Mouse (Mus musculus) small intestine, adult 2 months (tissue): ENCODE measurements around the gene Ptcd2. TPM values are rescaled to one million over a fixed set of nuclear protein-coding genes. Genes with fewer than 3 reads are reported as not detected.
A peak's percentile ranks its signal among the peaks of the same experiment; 100 is the strongest.

ENCODE experiments used
- H3K27ac ChIP-seq: fragments of 200-500 bp; 2 replicates; pipeline ENCODE4 v1.5.1; 2012; ENCODE audit warnings: low read depth, low read length, control low read depth, inconsistent platforms; ENCODE audit not compliant: insufficient read depth
- H3K27me3 ChIP-seq: fragments of 200-500 bp; 2 replicates; pipeline ENCODE4 v1.6.1; 2012; ENCODE audit warnings: mild to moderate bottlenecking, moderate library complexity, low read length, inconsistent platforms; ENCODE audit not compliant: control insufficient read depth, insufficient read depth
- H3K36me3 ChIP-seq: fragments of 200-500 bp; 2 replicates; pipeline ENCODE4 v1.6.1; 2012; ENCODE audit warnings: mild to moderate bottlenecking, low read length, control low read depth, inconsistent platforms; ENCODE audit not compliant: control insufficient read depth, insufficient read depth
- H3K4me1 ChIP-seq: fragments of 200-500 bp; 2 replicates; pipeline ENCODE4 v1.6.1; 2012; ENCODE audit warnings: low read length, inconsistent platforms, mixed read lengths; ENCODE audit not compliant: control insufficient read depth, insufficient read depth, insufficient read length
- H3K4me3 ChIP-seq: fragments of 200-500 bp; 2 replicates; pipeline ENCODE4 v1.5.1; 2012; ENCODE audit warnings: low read depth, mild to moderate bottlenecking, control low read depth, inconsistent platforms, low read length, moderate library complexity
- CTCF ChIP-seq: fragments of 200-500 bp; IDR thresholded peaks from 2 replicates; pipeline ENCODE4 v1.5.1; 2012; ENCODE audit warnings: low read depth, mild to moderate bottlenecking, control low read depth, inconsistent platforms, low read length, moderate library complexity, mixed read lengths; ENCODE audit not compliant: insufficient replicate concordance, insufficient read length; ENCODE audit errors: extremely low read depth
- POLR2A ChIP-seq: fragments of 200-500 bp; IDR thresholded peaks from 2 replicates; pipeline ENCODE4 v1.6.1; 2012; ENCODE audit warnings: low read depth, mild to moderate bottlenecking, control low read depth, inconsistent platforms, low read length, moderate library complexity
- WGBS: fragments of 180-500 bp; shearing (Covaris S2); methylation state at CpG from one replicate; pipeline ENCODE4 v1.1.7; 2018; 5-methylcytosine and 5-hydroxymethylcytosine counted together
- polyA plus RNA-seq: library from polyadenylated mRNA; depleted of rRNA; stranded (reverse); fragments of >200 nt; gene quantifications from 2 replicates; pipeline ENCODE4 v1.2.3, GENCODE M21; 2012; rRNA removed

The Ptcd2 gene
- polyA plus RNA-seq = 3.6 and 9.4 TPM in 2 replicates

GRCm38 (mm10) chr13:99344599-99345575 lies at the start of gene Ptcd2, which contains the start of gene Mrps27:
Ptcd2 (minus strand) TSS chr13:99344705.
Mrps27 (plus strand) TSS chr13:99344786.
- TF ChIP-seq CTCF (no peak), POLR2A (peak; percentile 70)
- Histone ChIP-seq H3K27ac (peak within 1 kb of the TSS; percentile 50), H3K27me3 (no peaks in the 10 kb centered on the region), H3K36me3 (peaks cover 23% of the 10 kb centered on the region), H3K4me1 (peaks cover 3% of the 10 kb centered on the region; the same call in 1 of the 2 replicates), H3K4me3 (peak within 1 kb of the TSS; percentile 70)
- WGBS = 2% methylated on average over 39 of the region's 39 CpGs

- Histone ChIP-seq H3K36me3 (no peaks in the 10 kb centered on the region; the same call in 1 of the 2 replicates), H3K27ac (no peak overlapping the region), H3K27me3 (no peaks in the 10 kb centered on the region), H3K4me3 (no peak overlapping the region), H3K4me1 (no peaks in the 10 kb centered on the region)
- TF ChIP-seq POLR2A = no peak
- no peak for TF ChIP-seq CTCF
- WGBS = 86% methylated on average over 3 of the region's 3 CpGs
Measured at GRCm38 (mm10) chr13:99393128-99393527, 48.6 kb upstream of the Ptcd2 start.

DNA sequence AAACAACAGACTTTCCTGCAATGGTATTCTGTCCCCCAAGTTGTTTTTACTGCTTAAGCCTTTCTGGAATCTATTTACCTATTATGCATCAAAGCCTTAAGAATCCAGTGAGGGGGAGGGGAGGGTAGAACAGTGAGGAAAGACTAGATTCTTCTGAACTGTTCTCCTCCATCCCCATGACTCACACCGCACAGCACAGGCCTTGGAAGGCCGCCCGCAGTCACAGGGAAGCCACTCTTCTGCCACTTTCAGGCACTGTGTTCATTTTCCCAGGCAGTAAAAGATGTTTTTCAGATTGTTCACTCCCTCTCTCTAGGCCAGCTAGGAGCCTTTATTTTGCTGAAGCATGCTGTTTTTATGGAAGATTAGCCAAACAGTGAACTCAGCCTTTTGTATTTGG lies 46.9 kb upstream of the Ptcd2 start:
- Histone ChIP-seq H3K27ac (no peak overlapping the region), H3K36me3 (no peaks in the 10 kb centered on the region), H3K4me1 (no peaks in the 10 kb centered on the region), H3K4me3 (no peak overlapping the region), H3K27me3 (no peaks in the 10 kb centered on the region)
- 87% methylated on average over 3 of the region's 3 CpGs for WGBS
- TF ChIP-seq POLR2A (no peak), CTCF (no peak)

DNA sequence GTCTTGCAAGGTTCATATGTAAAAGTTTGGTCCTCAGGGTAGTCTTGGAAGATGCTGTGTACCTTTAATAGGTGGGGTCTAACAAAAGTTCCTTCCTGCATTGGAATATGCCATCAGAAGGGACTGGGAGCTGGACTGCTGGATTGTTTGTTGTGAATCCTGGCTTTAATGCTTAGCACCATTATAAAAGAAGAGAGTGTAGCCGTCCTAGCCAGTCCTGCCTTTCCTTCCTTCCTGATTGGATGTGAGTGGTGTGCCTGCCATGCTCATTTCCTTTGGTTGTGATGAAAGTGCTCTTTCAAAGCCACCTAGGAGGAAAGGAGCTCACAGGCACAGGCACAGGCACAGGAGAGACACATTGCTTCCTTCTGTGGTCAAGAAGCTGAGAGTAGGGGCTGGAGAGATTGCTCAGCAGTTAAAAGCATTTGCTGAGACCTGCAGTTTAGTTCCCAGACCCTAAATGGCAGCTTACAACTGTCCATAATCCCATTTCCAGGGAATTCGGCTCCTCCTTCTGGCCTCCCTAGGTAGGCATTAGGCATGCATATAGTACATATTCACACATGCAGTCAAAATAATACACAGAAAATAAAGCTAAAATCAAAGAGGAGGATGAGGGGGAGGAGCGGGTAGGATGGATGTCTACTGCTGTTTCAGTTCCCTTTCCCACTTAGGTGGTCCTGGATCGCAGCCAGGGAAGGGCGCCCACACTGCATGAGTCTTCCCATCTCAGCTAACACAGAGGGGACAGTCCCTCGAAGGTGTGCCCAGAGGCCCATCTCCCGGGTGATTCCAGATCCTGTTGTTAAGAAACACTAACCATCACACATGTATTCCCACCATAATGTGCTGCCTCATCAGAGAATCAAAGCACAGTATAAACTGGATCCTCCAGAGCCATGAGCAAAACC lies 43.7 kb upstream of the Ptcd2 start:
- H3K36me3 ChIP-seq = peaks cover 1% of the 10 kb centered on the region; the same call in 1 of the 2 replicates
- WGBS = 81% methylated on average over 7 of the region's 7 CpGs
- no peak overlapping the region for H3K27ac ChIP-seq
- no peaks in the 10 kb centered on the region for H3K27me3 ChIP-seq
- no peak overlapping the region for H3K4me3 ChIP-seq
- TF ChIP-seq CTCF (no peak), POLR2A (no peak)
- H3K4me1 ChIP-seq = no peaks in the 10 kb centered on the region

GRCm38 (mm10) chr13:99386341-99386740 lies 41.8 kb upstream of the Ptcd2 start:
- Histone ChIP-seq H3K4me1 (no peaks in the 10 kb centered on the region), H3K27ac (no peak overlapping the region), H3K36me3 (peaks cover 5% of the 10 kb centered on the region; the same call in 1 of the 2 replicates), H3K27me3 (no peaks in the 10 kb centered on the region), H3K4me3 (no peak overlapping the region)
- WGBS = 92% methylated on average over 7 of the region's 7 CpGs
- TF ChIP-seq CTCF = no peak
- TF ChIP-seq POLR2A = no peak

- peaks cover 5% of the 10 kb centered on the region; the same call in 1 of the 2 replicates for H3K36me3 ChIP-seq
- WGBS = 86% methylated on average over 6 of the region's 6 CpGs
- H3K27me3 ChIP-seq = no peaks in the 10 kb centered on the region
- no peak overlapping the region for H3K27ac ChIP-seq
- TF ChIP-seq POLR2A (no peak), CTCF (no peak)
- H3K4me1 ChIP-seq = no peaks in the 10 kb centered on the region
- H3K4me3 ChIP-seq = no peak overlapping the region
Measured at GRCm38 (mm10) chr13:99385911-99386310, 41.4 kb upstream of the Ptcd2 start.
